Mouse (Mus musculus): ENCODE measurements around the gene Pdk1. TPM values are rescaled to one million over a fixed set of nuclear protein-coding genes. Genes with fewer than 3 reads are reported as not detected.

Gene Pdk1
- polyA plus RNA-seq, 1 experiment, result 93.5 TPM

GRCm38 (mm10) chr2:71865935-71866334, 7.1 kb upstream of the Pdk1 start:
- Histone ChIP-seq H3K4me1 (ENCODE audit: control insufficient read depth, insufficient read depth, insufficient read length, low read length) (peaks cover 13% of the 10 kb centered on the region; the same call in 1 of the 2 replicates), H3K27ac (replicated peaks; ENCODE audit: low read depth, low read length) (peak overlapping the region; percentile 84), H3K4me3 (ENCODE audit: insufficient read depth, low read depth, low read length) (no peak overlapping the region)

- peaks cover 13% of the 10 kb centered on the region; the same call in 1 of the 2 replicates for H3K4me1 ChIP-seq (ENCODE audit: control insufficient read depth, insufficient read depth, insufficient read length, low read length)
- peak overlapping the region; percentile 84 for H3K27ac ChIP-seq (replicated peaks; ENCODE audit: low read depth, low read length)
- no peak overlapping the region for H3K4me3 ChIP-seq (ENCODE audit: insufficient read depth, low read depth, low read length)
Observed at GRCm38 (mm10) chr2:71866565-71866964, 6.5 kb upstream of the Pdk1 start.

GRCm38 (mm10) chr2:71867019-71867418, 6.0 kb upstream of the Pdk1 start:
- Histone ChIP-seq H3K4me1 (ENCODE audit: control insufficient read depth, insufficient read depth, insufficient read length, low read length) (peaks cover 13% of the 10 kb centered on the region; the same call in 1 of the 2 replicates), H3K4me3 (ENCODE audit: insufficient read depth, low read depth, low read length) (no peak overlapping the region), H3K27ac (replicated peaks; ENCODE audit: low read depth, low read length) (peak overlapping the region; percentile 84)

DNA sequence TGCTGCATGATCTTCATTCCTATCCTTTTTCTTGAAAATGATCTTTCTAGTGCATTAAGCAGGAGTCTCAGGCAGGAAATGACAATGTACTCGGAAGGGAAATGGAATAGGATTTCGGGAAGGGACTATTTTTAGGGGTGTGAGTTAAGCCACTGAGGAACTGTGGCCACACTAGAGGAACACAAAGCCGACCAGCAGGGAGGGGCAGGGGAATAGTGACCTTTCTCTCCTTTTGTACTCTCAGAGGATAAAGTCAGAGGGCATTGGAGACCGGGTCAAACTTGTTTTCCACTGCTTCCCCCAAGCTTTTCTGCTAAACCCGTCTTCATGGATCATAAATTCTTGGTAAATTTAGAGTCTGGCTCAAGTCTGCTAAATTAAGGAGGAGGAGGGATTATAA, 5.5 kb upstream of the Pdk1 start:
- peaks cover 13% of the 10 kb centered on the region; the same call in 1 of the 2 replicates for H3K4me1 ChIP-seq (ENCODE audit: control insufficient read depth, insufficient read depth, insufficient read length, low read length)
- H3K4me3 ChIP-seq (ENCODE audit: insufficient read depth, low read depth, low read length), result no peak overlapping the region
- peak overlapping the region; percentile 82 for H3K27ac ChIP-seq (replicated peaks; ENCODE audit: low read depth, low read length)

- H3K4me3 ChIP-seq (ENCODE audit: insufficient read depth, low read depth, low read length), result no peak overlapping the region
- H3K4me1 ChIP-seq (ENCODE audit: control insufficient read depth, insufficient read depth, insufficient read length, low read length), result peaks cover 13% of the 10 kb centered on the region; the same call in 1 of the 2 replicates
- peak overlapping the region; percentile 75 for H3K27ac ChIP-seq (replicated peaks; ENCODE audit: low read depth, low read length)
Observed at GRCm38 (mm10) chr2:71868256-71868655, 4.8 kb upstream of the Pdk1 start.

DNA sequence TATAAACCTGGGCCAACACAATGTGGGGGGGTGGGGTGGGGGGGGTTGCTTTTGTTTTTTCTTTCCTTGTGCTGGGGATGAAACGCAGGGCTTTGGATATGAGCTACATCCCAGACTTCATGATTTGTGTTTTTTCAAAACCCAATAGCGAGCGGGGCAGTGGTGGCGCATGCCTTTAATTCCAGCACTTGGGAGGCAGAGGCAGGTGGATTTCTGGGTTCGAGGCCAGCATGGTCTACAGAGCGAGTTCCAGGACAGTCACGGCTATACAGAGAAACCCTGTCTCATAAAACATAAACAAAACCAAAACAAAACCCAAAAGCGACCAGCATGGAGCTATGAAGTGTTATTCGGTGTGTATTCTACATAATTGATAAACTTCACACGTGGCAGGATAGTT, 883 bp upstream of the Pdk1 start:
- H3K4me3 ChIP-seq (ENCODE audit: insufficient read depth, low read depth, low read length), result no peak overlapping the region
- peaks cover 4% of the 10 kb centered on the region; the same call in 1 of the 2 replicates for H3K4me1 ChIP-seq (ENCODE audit: control insufficient read depth, insufficient read depth, insufficient read length, low read length)
- H3K27ac ChIP-seq (replicated peaks; ENCODE audit: low read depth, low read length), result no peak overlapping the region

- Histone ChIP-seq H3K4me1 (ENCODE audit: control insufficient read depth, insufficient read depth, insufficient read length, low read length) (peaks cover 2% of the 10 kb centered on the region; the same call in 1 of the 2 replicates), H3K4me3 (ENCODE audit: insufficient read depth, low read depth, low read length) (peak overlapping the region; percentile 74), H3K27ac (replicated peaks; ENCODE audit: low read depth, low read length) (peak overlapping the region; percentile 58)
Observed at GRCm38 (mm10) chr2:71873474-71874322, 674 bp downstream of the Pdk1 start.

- H3K4me1 ChIP-seq (ENCODE audit: control insufficient read depth, insufficient read depth, insufficient read length, low read length), result peaks cover 2% of the 10 kb centered on the region; the same call in 1 of the 2 replicates
- no peak overlapping the region for H3K27ac ChIP-seq (replicated peaks; ENCODE audit: low read depth, low read length)
- H3K4me3 ChIP-seq (ENCODE audit: insufficient read depth, low read depth, low read length), result no peak overlapping the region
Observed at GRCm38 (mm10) chr2:71874422-71874821, 1.4 kb downstream of the Pdk1 start.

GRCm38 (mm10) chr2:71874836-71875235, 1.8 kb downstream of the Pdk1 start:
- no peak overlapping the region for H3K27ac ChIP-seq (replicated peaks; ENCODE audit: low read depth, low read length)
- peaks cover 2% of the 10 kb centered on the region; the same call in 1 of the 2 replicates for H3K4me1 ChIP-seq (ENCODE audit: control insufficient read depth, insufficient read depth, insufficient read length, low read length)
- no peak overlapping the region for H3K4me3 ChIP-seq (ENCODE audit: insufficient read depth, low read depth, low read length)

DNA sequence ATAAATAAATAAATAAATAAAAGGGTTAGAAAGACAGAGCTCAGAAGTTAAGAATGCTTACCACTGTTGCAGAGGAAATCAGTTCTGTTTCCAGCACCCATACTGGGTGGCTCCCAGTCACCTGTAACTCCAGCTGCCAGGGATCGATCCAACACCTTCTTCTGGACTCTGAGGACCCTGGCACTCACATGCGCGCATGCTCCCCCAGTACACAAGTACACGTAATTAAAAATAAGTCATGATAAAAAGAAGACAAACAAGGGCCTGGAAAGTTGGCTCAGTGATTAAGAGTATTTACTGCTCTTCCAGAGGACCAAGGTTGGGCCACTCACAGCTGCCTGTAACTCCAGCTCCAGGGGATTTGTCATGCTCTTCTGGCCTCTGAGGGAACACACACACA, 4.8 kb downstream of the Pdk1 start:
- Histone ChIP-seq H3K27ac (replicated peaks; ENCODE audit: low read depth, low read length) (no peak overlapping the region), H3K4me3 (ENCODE audit: insufficient read depth, low read depth, low read length) (no peak overlapping the region), H3K4me1 (ENCODE audit: control insufficient read depth, insufficient read depth, insufficient read length, low read length) (peaks cover 2% of the 10 kb centered on the region; the same call in 1 of the 2 replicates)

GRCm38 (mm10) chr2:71878441-71878840, 5.4 kb downstream of the Pdk1 start:
- Histone ChIP-seq H3K4me3 (ENCODE audit: insufficient read depth, low read depth, low read length) (no peak overlapping the region), H3K4me1 (ENCODE audit: control insufficient read depth, insufficient read depth, insufficient read length, low read length) (peaks cover 2% of the 10 kb centered on the region; the same call in 1 of the 2 replicates), H3K27ac (replicated peaks; ENCODE audit: low read depth, low read length) (no peak overlapping the region)

DNA sequence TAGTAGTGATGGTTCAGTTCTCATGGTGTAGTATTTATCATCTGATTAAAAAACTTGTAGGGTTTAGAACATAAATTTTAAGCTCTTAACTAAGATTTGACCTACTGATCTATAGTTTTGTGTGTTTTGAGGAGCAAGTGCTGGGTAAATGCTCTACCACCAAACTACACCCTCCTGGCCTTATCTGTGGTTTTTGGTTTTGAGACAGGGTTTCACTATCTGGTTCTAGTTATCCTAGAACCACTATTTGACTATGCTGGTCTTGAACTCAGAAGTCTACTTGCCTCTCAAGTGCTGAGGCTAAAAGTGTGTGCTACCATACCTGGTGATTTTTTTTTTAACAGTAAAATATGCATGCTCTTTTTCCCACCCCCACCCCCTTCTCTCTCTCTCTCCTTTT, 5.9 kb downstream of the Pdk1 start:
- H3K27ac ChIP-seq (replicated peaks; ENCODE audit: low read depth, low read length), result no peak overlapping the region
- H3K4me3 ChIP-seq (ENCODE audit: insufficient read depth, low read depth, low read length), result no peak overlapping the region
- H3K4me1 ChIP-seq (ENCODE audit: control insufficient read depth, insufficient read depth, insufficient read length, low read length), result peaks cover 2% of the 10 kb centered on the region; the same call in 1 of the 2 replicates

DNA sequence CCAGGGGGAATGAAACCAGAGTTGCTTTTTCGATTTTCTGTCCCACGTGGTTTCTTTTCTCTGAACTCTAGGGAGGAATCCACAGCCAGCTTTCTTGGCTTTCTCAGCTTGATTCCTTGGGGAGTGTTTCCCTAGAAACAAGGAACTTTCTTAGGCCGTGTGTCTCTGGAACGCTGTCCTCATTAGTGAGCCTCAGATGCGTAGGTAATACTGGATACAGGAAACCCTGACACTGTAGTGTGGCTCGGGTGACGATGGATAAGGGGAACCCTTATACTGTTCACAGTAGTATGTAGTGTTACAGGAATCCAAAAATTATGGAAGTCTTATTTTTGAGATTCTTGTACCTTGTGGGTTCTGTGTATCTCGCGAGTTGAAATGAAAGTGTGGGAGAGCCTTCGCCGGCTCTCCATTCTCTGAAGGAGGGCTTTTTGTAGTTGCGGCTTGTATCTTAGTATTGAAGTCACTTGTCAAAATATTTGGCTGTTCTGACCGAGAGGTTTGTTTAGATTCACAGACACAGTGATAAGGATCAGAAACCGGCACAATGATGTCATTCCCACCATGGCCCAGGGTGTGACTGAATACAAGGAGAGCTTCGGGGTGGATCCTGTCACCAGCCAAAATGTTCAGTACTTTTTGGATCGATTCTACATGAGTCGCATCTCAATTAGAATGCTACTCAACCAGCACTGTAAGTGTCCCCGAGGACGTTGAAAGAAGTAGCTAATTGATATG, 10.1 kb downstream of the Pdk1 start:
- H3K4me1 ChIP-seq (ENCODE audit: control insufficient read depth, insufficient read depth, insufficient read length, low read length), result no peaks in the 10 kb centered on the region
- no peak overlapping the region for H3K27ac ChIP-seq (replicated peaks; ENCODE audit: low read depth, low read length)
- H3K4me3 ChIP-seq (ENCODE audit: insufficient read depth, low read depth, low read length), result peak overlapping the region; percentile 53

GRCm38 (mm10) chr2:71887269-71887668, 14.2 kb downstream of the Pdk1 start:
- H3K4me3 ChIP-seq (ENCODE audit: insufficient read depth, low read depth, low read length), result no peak overlapping the region
- H3K27ac ChIP-seq (replicated peaks; ENCODE audit: low read depth, low read length), result no peak overlapping the region
- H3K4me1 ChIP-seq (ENCODE audit: control insufficient read depth, insufficient read depth, insufficient read length, low read length), result no peaks in the 10 kb centered on the region

GRCm38 (mm10) chr2:71888437-71888836, 15.4 kb downstream of the Pdk1 start:
- no peak overlapping the region for H3K27ac ChIP-seq (replicated peaks; ENCODE audit: low read depth, low read length)

More at GRCm38 (mm10) chr2:71888437-71888836, 15.4 kb downstream of the Pdk1 start:
- peaks cover 2% of the 10 kb centered on the region; the same call in 1 of the 2 replicates for H3K4me1 ChIP-seq (ENCODE audit: control insufficient read depth, insufficient read depth, insufficient read length, low read length)
- H3K4me3 ChIP-seq (ENCODE audit: insufficient read depth, low read depth, low read length), result no peak overlapping the region

All from brown adipose tissue, adult 24 weeks (tissue).